Mouse (Mus musculus) intestine, postnatal 0 days (tissue): ENCODE results near the gene Mrps18a. TPM values are rescaled to one million over a fixed set of nuclear protein-coding genes. Genes with fewer than 3 reads are reported as not detected.

ENCODE experiments used
- ATAC-seq: fragments of 200-750 bp; cut with Nextera tagmentation; 2 replicates; pipeline ENCODE4 v1.8.0; 2017; ENCODE audit warnings: mild to moderate bottlenecking, moderate TSS enrichment, moderate library complexity
- H3K27ac ChIP-seq: fragments of 300-500 bp; sonication (generic); 2 replicates; pipeline ENCODE4 v1.5.1; 2014; ENCODE audit warnings: mild to moderate bottlenecking, low read depth, low read length, moderate library complexity
- H3K27me3 ChIP-seq: fragments of 300-500 bp; sonication (generic); replicated peaks from 2 replicates; pipeline ENCODE4 v1.6.1; 2014; ENCODE audit warnings: low read length, mixed read lengths; ENCODE audit not compliant: control insufficient read depth, insufficient read depth
- H3K36me3 ChIP-seq: fragments of 300-500 bp; sonication (generic); 2 replicates; pipeline ENCODE4 v1.6.1; 2014; ENCODE audit warnings: mild to moderate bottlenecking, moderate library complexity; ENCODE audit not compliant: control insufficient read depth, insufficient read depth
- H3K4me1 ChIP-seq: fragments of 300-500 bp; sonication (generic); replicated peaks from 2 replicates; pipeline ENCODE4 v1.6.1; 2014; ENCODE audit warnings: antibody characterized with exemption, low read length, mixed read lengths; ENCODE audit not compliant: control insufficient read depth, insufficient read depth
- H3K4me2 ChIP-seq: fragments of 300-500 bp; sonication (generic); replicated peaks from 2 replicates; pipeline ENCODE4 v1.6.1; 2014; ENCODE audit warnings: low read depth, mild to moderate bottlenecking, moderate library complexity
- H3K4me3 ChIP-seq: fragments of 300-500 bp; sonication (generic); 2 replicates; pipeline ENCODE4 v1.5.1; 2014; ENCODE audit warnings: low read depth, low read length
- H3K9ac ChIP-seq: fragments of 300-500 bp; sonication (generic); 2 replicates; pipeline ENCODE4 v1.6.1; 2014; ENCODE audit warnings: mild to moderate bottlenecking, low read depth, low read length
- H3K9me3 ChIP-seq: fragments of 300-500 bp; sonication (generic); 2 replicates; pipeline ENCODE4 v1.6.1; 2016; ENCODE audit warnings: mixed run types; ENCODE audit not compliant: control insufficient read depth
- CTCF ChIP-seq: sonication (generic); IDR thresholded peaks from 2 replicates; pipeline ENCODE4 v1.5.1; 2016; ENCODE audit warnings: low read depth, mild to moderate bottlenecking, control low read depth, antibody characterized with exemption, moderate library complexity
- WGBS: fragments of 180-500 bp; shearing (Covaris S2); extraction: QIAGEN DNeasy Blood & Tissue Kit; methylation state at CpG from one replicate; pipeline ENCODE4 v1.1.7; 2014; 5-methylcytosine and 5-hydroxymethylcytosine counted together
- polyA plus RNA-seq: library from polyadenylated mRNA; unstranded; fragments of >200 nt; fragmentation: Nextera tagmentation; extraction: Ambion mirVana; gene quantifications from 2 replicates; pipeline ENCODE4 v1.2.1, GENCODE M21; 2015

Gene Mrps18a
- polyA plus RNA-seq, 1 experiment from 2014 or later = 121 TPM

GRCm38 (mm10) chr17:46122791-46123190, 12.0 kb downstream of the Mrps18a start:
- 97% methylated on average over 4 of the region's 4 CpGs for WGBS
- no peak overlapping the region for H3K4me3 ChIP-seq
- no peak overlapping the region for H3K9ac ChIP-seq
- no peaks in the 10 kb centered on the region for H3K27me3 ChIP-seq
- no peak for ATAC-seq
- H3K4me1 ChIP-seq = no peaks in the 10 kb centered on the region
- no peak for TF ChIP-seq CTCF
- H3K27ac ChIP-seq = no peak overlapping the region
- no peaks in the 10 kb centered on the region for H3K9me3 ChIP-seq
- no peak overlapping the region for H3K4me2 ChIP-seq
- peaks cover 75% of the 10 kb centered on the region for H3K36me3 ChIP-seq

GRCm38 (mm10) chr17:46123285-46123684, 12.5 kb downstream of the Mrps18a start:
- no peak overlapping the region for H3K27ac ChIP-seq
- 90% methylated on average over 4 of the region's 4 CpGs for WGBS
- TF ChIP-seq CTCF = no peak
- no peaks in the 10 kb centered on the region for H3K27me3 ChIP-seq
- H3K36me3 ChIP-seq = peaks cover 74% of the 10 kb centered on the region
- H3K4me2 ChIP-seq = no peak overlapping the region
- no peak overlapping the region for H3K9ac ChIP-seq
- no peaks in the 10 kb centered on the region for H3K9me3 ChIP-seq
- H3K4me1 ChIP-seq = no peaks in the 10 kb centered on the region
- no peak overlapping the region for H3K4me3 ChIP-seq
- ATAC-seq = no peak

GRCm38 (mm10) chr17:46123953-46124700, 13.3 kb downstream of the Mrps18a start:
- Histone ChIP-seq H3K36me3 (peaks cover 76% of the 10 kb centered on the region), H3K4me3 (no peak overlapping the region), H3K9ac (no peak overlapping the region), H3K4me2 (no peak overlapping the region), H3K9me3 (no peaks in the 10 kb centered on the region), H3K27ac (no peak overlapping the region), H3K4me1 (no peaks in the 10 kb centered on the region), H3K27me3 (no peaks in the 10 kb centered on the region)
- no peak for TF ChIP-seq CTCF
- WGBS = 86% methylated on average over 12 of the region's 12 CpGs
- peak; percentile 33; the same call in 1 of the 2 replicates for ATAC-seq

GRCm38 (mm10) chr17:46126608-46127007, 15.8 kb downstream of the Mrps18a start:
- H3K36me3 ChIP-seq = peaks cover 65% of the 10 kb centered on the region

GRCm38 (mm10) chr17:46127814-46128493, 17.2 kb downstream of the Mrps18a start:
- H3K36me3 ChIP-seq = peaks cover 57% of the 10 kb centered on the region
- no peak for ATAC-seq
- no peaks in the 10 kb centered on the region for H3K4me1 ChIP-seq
- no peaks in the 10 kb centered on the region for H3K9me3 ChIP-seq
- no peak for TF ChIP-seq CTCF
- H3K4me2 ChIP-seq = no peak overlapping the region
- H3K4me3 ChIP-seq = no peak overlapping the region
- H3K27me3 ChIP-seq = no peaks in the 10 kb centered on the region
- H3K9ac ChIP-seq = no peak overlapping the region
- H3K27ac ChIP-seq = no peak overlapping the region
- 71% methylated on average over 6 of the region's 6 CpGs for WGBS

More at GRCm38 (mm10) chr17:46126608-46127007, 15.8 kb downstream of the Mrps18a start:
- Histone ChIP-seq H3K27me3 (no peaks in the 10 kb centered on the region), H3K4me1 (no peaks in the 10 kb centered on the region), H3K9me3 (no peaks in the 10 kb centered on the region), H3K4me3 (no peak overlapping the region), H3K9ac (no peak overlapping the region), H3K27ac (no peak overlapping the region), H3K4me2 (no peak overlapping the region)
- WGBS = 79% methylated on average over 6 of the region's 6 CpGs
- no peak for TF ChIP-seq CTCF
- no peak for ATAC-seq

GRCm38 (mm10) chr17:46129741-46130498, 19.1 kb downstream of the Mrps18a start:
- Histone ChIP-seq H3K4me2 (no peak overlapping the region), H3K27me3 (no peaks in the 10 kb centered on the region), H3K36me3 (peaks cover 39% of the 10 kb centered on the region), H3K4me1 (no peaks in the 10 kb centered on the region), H3K9ac (no peak overlapping the region), H3K9me3 (no peaks in the 10 kb centered on the region), H3K4me3 (no peak overlapping the region), H3K27ac (no peak overlapping the region)
- no peak for TF ChIP-seq CTCF
- WGBS = 77% methylated on average over 13 of the region's 13 CpGs
- ATAC-seq = 0 out of 2 replicates have a peak, but pooled peaks have one; percentile 12
